Mouse (Mus musculus) heart, embryonic 10.5 days (tissue): ENCODE measurements around the gene Lgals7. TPM values are rescaled to one million over a fixed set of nuclear protein-coding genes. Genes with fewer than 3 reads are reported as not detected.
A peak's percentile ranks its signal among the peaks of the same experiment; 100 is the strongest.

Experiments used
- DNase-seq: peaks from one replicate; pipeline ENCODE4 v3.0.0-alpha.2; 2017; ENCODE audit warnings: low spot score
- H3K27ac ChIP-seq: fragments of 300-500 bp; sonication (generic); 2 replicates; pipeline ENCODE4 v1.5.1; 2016; ENCODE audit warnings: mild to moderate bottlenecking
- H3K27me3 ChIP-seq: fragments of 300-500 bp; sonication (generic); 2 replicates; pipeline ENCODE4 v1.6.1; 2016; ENCODE audit warnings: mild to moderate bottlenecking; ENCODE audit not compliant: poor library complexity, insufficient read depth, severe bottlenecking
- H3K36me3 ChIP-seq: fragments of 300-500 bp; sonication (generic); 2 replicates; pipeline ENCODE4 v1.6.1; 2016; ENCODE audit warnings: mild to moderate bottlenecking, moderate library complexity
- H3K4me1 ChIP-seq: fragments of 300-500 bp; sonication (generic); 2 replicates; pipeline ENCODE4 v1.6.1; 2016; ENCODE audit warnings: mild to moderate bottlenecking
- H3K4me3 ChIP-seq: fragments of 300-500 bp; sonication (generic); 2 replicates; pipeline ENCODE4 v1.5.1; 2016; ENCODE audit warnings: mild to moderate bottlenecking, moderate library complexity
- H3K9me3 ChIP-seq: fragments of 300-500 bp; sonication (generic); 2 replicates; pipeline ENCODE4 v1.6.1; 2016; ENCODE audit warnings: mild to moderate bottlenecking, moderate library complexity
- WGBS: fragments of 180-500 bp; shearing (Covaris S2); methylation state at CpG from one replicate; pipeline ENCODE4 v1.1.7; 2016; 5-methylcytosine and 5-hydroxymethylcytosine counted together
- polyA plus RNA-seq: library from polyadenylated mRNA; unstranded; fragments of >200 nt; fragmentation: Nextera tagmentation; extraction: Ambion mirVana; gene quantifications from 2 replicates; pipeline ENCODE4 v1.2.1, GENCODE M21; 2016

Gene Lgals7
- polyA plus RNA-seq, 1 experiment from 2014 or later: 0.24 TPM

DNA sequence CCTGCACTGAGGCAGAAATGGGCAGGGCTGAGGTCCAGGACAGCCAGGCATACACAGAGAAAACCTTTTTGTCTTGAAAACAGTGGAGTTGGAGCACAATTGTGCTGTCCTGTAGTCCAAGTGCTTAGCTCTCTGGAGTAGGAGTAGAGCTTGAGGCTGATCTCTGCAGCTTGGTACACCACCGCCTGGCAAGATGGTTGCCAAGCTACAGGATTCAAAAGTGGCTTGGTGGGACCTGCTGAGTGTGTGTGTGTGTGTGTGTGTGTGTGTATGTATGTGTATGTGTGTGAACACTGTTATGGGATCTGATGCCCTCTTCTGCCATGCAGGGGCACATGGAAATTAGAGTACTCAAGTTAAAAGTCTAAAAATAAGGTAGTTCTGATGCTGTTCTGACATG is 41.1 kb upstream of the Lgals7 start:
- Histone ChIP-seq H3K27ac (no peak overlapping the region), H3K27me3 (no peaks in the 10 kb centered on the region), H3K9me3 (no peaks in the 10 kb centered on the region), H3K4me1 (peaks cover 49% of the 10 kb centered on the region), H3K36me3 (peaks cover 54% of the 10 kb centered on the region), H3K4me3 (no peak overlapping the region)
- 77% methylated on average over 1 of the region's 1 CpGs for WGBS
- no peak for DNase-seq

- H3K36me3 ChIP-seq: peaks cover 47% of the 10 kb centered on the region
- DNase-seq: no peak
- H3K4me3 ChIP-seq: no peak overlapping the region
- peaks cover 43% of the 10 kb centered on the region for H3K4me1 ChIP-seq
- WGBS: 58% methylated on average over 10 of the region's 10 CpGs
- no peaks in the 10 kb centered on the region for H3K9me3 ChIP-seq
- no peaks in the 10 kb centered on the region for H3K27me3 ChIP-seq
- no peak overlapping the region for H3K27ac ChIP-seq
Observed at GRCm38 (mm10) chr7:28822993-28823903, 40.4 kb upstream of the Lgals7 start.

- WGBS: 57% methylated on average over 2 of the region's 2 CpGs
- H3K27ac ChIP-seq: no peak overlapping the region
- no peaks in the 10 kb centered on the region for H3K9me3 ChIP-seq
- peaks cover 36% of the 10 kb centered on the region for H3K4me1 ChIP-seq
- DNase-seq: no peak
- H3K4me3 ChIP-seq: no peak overlapping the region
- H3K27me3 ChIP-seq: no peaks in the 10 kb centered on the region
- H3K36me3 ChIP-seq: peaks cover 43% of the 10 kb centered on the region
Observed at GRCm38 (mm10) chr7:28823932-28824331, 39.7 kb upstream of the Lgals7 start.

DNA sequence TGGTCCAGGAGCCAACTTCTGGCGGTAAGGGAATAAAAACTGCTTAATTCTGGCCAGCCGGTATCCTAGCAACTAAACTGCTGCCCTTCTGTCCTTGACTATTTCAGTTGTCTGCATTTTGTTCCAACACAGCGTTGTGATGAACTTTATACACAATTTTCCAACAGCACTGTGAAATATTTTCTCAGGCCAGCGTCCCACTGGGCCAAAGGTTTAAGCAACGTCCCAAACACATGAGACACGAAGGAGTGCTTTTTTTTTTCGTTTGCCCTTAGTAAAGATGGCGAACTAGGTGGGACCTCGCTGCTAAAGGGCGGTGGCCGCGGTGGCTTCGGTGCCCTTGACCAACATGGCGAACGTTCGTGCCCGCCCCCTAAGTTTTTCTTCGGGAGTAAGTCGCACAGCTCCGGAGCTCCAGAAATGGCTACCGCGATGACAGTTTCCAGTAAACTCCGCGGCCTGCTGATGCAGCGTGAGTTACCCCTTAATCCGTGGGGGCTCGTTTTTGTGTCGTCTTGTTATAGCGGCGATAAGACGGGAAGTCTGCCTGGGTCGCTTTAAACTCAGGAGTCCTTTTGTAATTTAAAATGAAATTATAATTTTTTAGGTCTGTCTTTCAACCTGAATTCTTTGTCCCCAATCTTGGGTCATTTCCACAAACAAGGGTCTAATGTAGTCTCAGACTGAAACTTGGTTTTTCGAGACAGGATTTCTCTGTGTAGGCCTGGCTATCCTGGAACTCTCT is 38.5 kb upstream of the Lgals7 start, which contains the start of gene Ech1:
Gene Ech1 (plus strand): TSS at position 277 of the 745 bp plus-strand sequence.
- Histone ChIP-seq H3K36me3 (peaks cover 41% of the 10 kb centered on the region), H3K27me3 (no peaks in the 10 kb centered on the region), H3K4me3 (peak within 1 kb of the TSS; percentile 60), H3K4me1 (peaks cover 28% of the 10 kb centered on the region), H3K27ac (peak within 1 kb of the TSS; percentile 90), H3K9me3 (no peaks in the 10 kb centered on the region)
- DNase-seq: peak; percentile 95
- 3% methylated on average over 33 of the region's 33 CpGs for WGBS

DNA sequence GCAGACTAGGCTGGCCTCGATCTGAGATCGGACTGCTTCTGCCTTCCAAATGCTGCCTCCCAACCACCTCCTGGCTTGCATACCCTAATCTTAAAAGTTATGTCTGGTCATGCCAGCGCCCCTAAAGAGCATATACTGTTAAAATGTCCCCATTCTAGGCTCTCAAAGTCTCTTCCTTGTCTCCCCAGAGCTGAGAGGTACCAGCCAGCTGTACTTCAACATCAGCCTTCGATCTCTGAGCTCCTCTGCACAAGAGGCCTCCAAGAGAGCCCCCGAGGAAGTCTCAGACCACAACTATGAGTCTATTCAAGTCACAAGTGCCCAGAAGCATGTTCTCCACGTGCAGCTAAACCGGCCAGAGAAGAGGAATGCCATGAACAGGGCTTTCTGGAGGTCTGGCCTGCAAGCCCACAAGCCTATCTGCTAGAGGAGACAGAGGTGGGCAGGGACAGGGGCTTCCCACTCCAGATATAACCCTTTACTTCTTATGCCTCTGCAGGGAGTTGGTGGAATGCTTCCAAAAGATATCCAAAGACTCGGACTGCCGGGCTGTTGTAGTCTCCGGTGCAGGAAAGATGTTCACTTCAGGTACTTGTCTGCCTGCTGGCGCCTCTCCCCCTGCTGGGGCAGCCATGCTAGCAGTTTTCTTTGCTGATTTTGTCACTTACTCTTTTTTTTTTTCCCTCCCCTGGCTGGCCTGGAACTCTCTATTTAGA is 37.8 kb upstream of the Lgals7 start:
- Histone ChIP-seq H3K9me3 (no peaks in the 10 kb centered on the region), H3K27ac (peak overlapping the region; percentile 90), H3K4me3 (peak overlapping the region; percentile 60), H3K36me3 (peaks cover 41% of the 10 kb centered on the region), H3K27me3 (no peaks in the 10 kb centered on the region), H3K4me1 (peaks cover 24% of the 10 kb centered on the region)
- 48% methylated on average over 11 of the region's 11 CpGs for WGBS
- DNase-seq: no peak

GRCm38 (mm10) chr7:28826402-28826772 is 37.3 kb upstream of the Lgals7 start:
- no peaks in the 10 kb centered on the region for H3K9me3 ChIP-seq
- H3K27me3 ChIP-seq: no peaks in the 10 kb centered on the region
- 84% methylated on average over 7 of the region's 7 CpGs for WGBS
- no peak for DNase-seq
- H3K4me1 ChIP-seq: peaks cover 25% of the 10 kb centered on the region
- H3K27ac ChIP-seq: no peak overlapping the region
- no peak overlapping the region for H3K4me3 ChIP-seq
- peaks cover 41% of the 10 kb centered on the region for H3K36me3 ChIP-seq

- Histone ChIP-seq H3K9me3 (no peaks in the 10 kb centered on the region), H3K4me1 (peaks cover 30% of the 10 kb centered on the region), H3K36me3 (peaks cover 38% of the 10 kb centered on the region), H3K27ac (no peak overlapping the region), H3K4me3 (no peak overlapping the region), H3K27me3 (no peaks in the 10 kb centered on the region)
- DNase-seq: no peak
- 69% methylated on average over 3 of the region's 3 CpGs for WGBS
Observed at GRCm38 (mm10) chr7:28827338-28827737, 36.3 kb upstream of the Lgals7 start.

DNA sequence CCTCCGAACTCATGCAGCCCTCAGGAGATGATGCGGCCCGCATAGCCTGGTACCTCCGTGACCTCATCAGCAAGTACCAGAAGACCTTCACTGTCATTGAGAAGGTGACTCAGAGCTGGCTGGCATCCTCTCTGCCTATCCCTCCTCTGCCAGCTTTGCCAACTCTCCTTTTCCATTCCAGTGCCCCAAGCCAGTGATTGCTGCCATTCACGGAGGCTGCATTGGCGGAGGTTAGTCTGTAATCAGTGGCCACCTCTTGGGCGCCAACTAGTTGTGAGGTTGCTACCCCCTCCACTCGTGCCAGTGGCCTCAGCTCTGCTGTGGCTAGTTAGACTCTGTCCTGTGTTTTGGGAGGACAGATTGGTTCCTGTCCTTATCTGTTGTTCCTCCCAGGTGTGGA is 33.8 kb upstream of the Lgals7 start:
- no peak overlapping the region for H3K4me3 ChIP-seq
- H3K4me1 ChIP-seq: peaks cover 23% of the 10 kb centered on the region
- peaks cover 30% of the 10 kb centered on the region for H3K36me3 ChIP-seq
- 94% methylated on average over 8 of the region's 8 CpGs for WGBS
- no peak overlapping the region for H3K27ac ChIP-seq
- no peaks in the 10 kb centered on the region for H3K27me3 ChIP-seq
- H3K9me3 ChIP-seq: no peaks in the 10 kb centered on the region
- no peak for DNase-seq

GRCm38 (mm10) chr7:28830981-28831380 is 32.7 kb upstream of the Lgals7 start:
- no peaks in the 10 kb centered on the region for H3K9me3 ChIP-seq
- H3K27ac ChIP-seq: peak overlapping the region; percentile 52; the same call in 1 of the 2 replicates
- 59% methylated on average over 5 of the region's 5 CpGs for WGBS

GRCm38 (mm10) chr7:28831411-28832125 is 32.1 kb upstream of the Lgals7 start:
- no peak for DNase-seq
- Histone ChIP-seq H3K27me3 (peaks cover 5% of the 10 kb centered on the region; the same call in 1 of the 2 replicates), H3K36me3 (peaks cover 30% of the 10 kb centered on the region), H3K4me1 (peaks cover 14% of the 10 kb centered on the region), H3K27ac (no peak overlapping the region), H3K9me3 (no peaks in the 10 kb centered on the region), H3K4me3 (no peak overlapping the region)
- 76% methylated on average over 17 of the region's 17 CpGs for WGBS

More at GRCm38 (mm10) chr7:28830981-28831380, 32.7 kb upstream of the Lgals7 start:
- Histone ChIP-seq H3K4me1 (peaks cover 19% of the 10 kb centered on the region), H3K36me3 (peaks cover 30% of the 10 kb centered on the region), H3K4me3 (no peak overlapping the region), H3K27me3 (peaks cover 4% of the 10 kb centered on the region; the same call in 1 of the 2 replicates)
- no peak for DNase-seq

DNA sequence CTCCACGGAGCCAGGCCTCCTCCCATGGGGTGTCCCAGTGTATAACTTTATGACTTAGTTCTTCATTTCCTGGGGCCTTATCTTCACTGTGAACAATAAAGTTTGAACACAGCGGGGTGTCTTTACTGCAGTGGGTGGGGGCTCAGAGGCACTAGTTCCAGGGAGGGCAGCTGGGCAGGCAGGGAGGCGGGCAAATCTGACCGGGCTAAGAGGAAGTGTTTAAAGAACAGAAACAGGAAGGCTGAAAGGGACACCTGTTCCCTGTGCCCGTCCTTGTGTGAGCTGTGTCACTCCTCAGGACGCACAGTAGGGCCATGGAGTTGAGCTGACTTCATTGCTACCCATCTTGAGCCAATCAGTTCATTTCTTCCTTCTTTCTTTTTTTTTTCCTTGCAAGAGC is 31.5 kb upstream of the Lgals7 start:
- WGBS: 78% methylated on average over 6 of the region's 6 CpGs
- Histone ChIP-seq H3K36me3 (peaks cover 30% of the 10 kb centered on the region), H3K9me3 (no peaks in the 10 kb centered on the region), H3K4me1 (peaks cover 14% of the 10 kb centered on the region), H3K27ac (no peak overlapping the region), H3K27me3 (peaks cover 5% of the 10 kb centered on the region; the same call in 1 of the 2 replicates), H3K4me3 (no peak overlapping the region)
- DNase-seq: no peak

GRCm38 (mm10) chr7:28833723-28834347 is 29.8 kb upstream of the Lgals7 start, which contains the start of gene Lgals4:
Lgals4 (plus strand) TSS chr7:28833854.
- no peak within 1 kb of the TSS for H3K4me3 ChIP-seq
- no peaks in the 10 kb centered on the region for H3K9me3 ChIP-seq
- peaks cover 14% of the 10 kb centered on the region for H3K4me1 ChIP-seq
- 81% methylated on average over 6 of the region's 6 CpGs for WGBS
- peaks cover 5% of the 10 kb centered on the region; the same call in 1 of the 2 replicates for H3K27me3 ChIP-seq
- no peak within 1 kb of the TSS for H3K27ac ChIP-seq
- peaks cover 28% of the 10 kb centered on the region for H3K36me3 ChIP-seq
- DNase-seq: no peak
